Mouse (Mus musculus) MEL (cell line): ENCODE data around the gene Rtl3.

Experiments
- CTCF ChIP-seq, 3 experiments: IDR thresholded peaks in 2 of 3; conservative IDR thresholded peaks in 1 of 3; 2 replicates each; pipeline ENCODE4 v1.5.1; 2011 to 2012; ENCODE audit warnings: low read length in 3 of 3, low read depth in 2 of 3, mild to moderate bottlenecking in 2 of 3, improper control_type of control experiment in 1 of 3, inconsistent platforms in 1 of 3, mixed read lengths in 1 of 3, moderate library complexity in 1 of 3; ENCODE audit not compliant: control insufficient read depth in 1 of 3, insufficient read depth in 1 of 3, poor library complexity in 1 of 3, severe bottlenecking in 1 of 3
- E2F4 ChIP-seq: IDR thresholded peaks from 2 replicates; pipeline ENCODE4 v1.6.1; 2011; ENCODE audit warnings: low read depth, low read length, improper control_type of control experiment, borderline replicate concordance
- ELF1 ChIP-seq: IDR thresholded peaks from 2 replicates; pipeline ENCODE4 v1.6.1; 2014; ENCODE audit warnings: low read depth, mild to moderate bottlenecking, inconsistent platforms, low read length, improper control_type of control experiment, moderate library complexity
- EP300 ChIP-seq, 2 experiments: IDR thresholded peaks; 2 replicates each; pipeline ENCODE4 v1.6.1; 2011; ENCODE audit warnings: improper control_type of control experiment in 2 of 2, low read length in 2 of 2, low read depth in 1 of 2, mild to moderate bottlenecking in 1 of 2
- ETS1 ChIP-seq: IDR thresholded peaks from 2 replicates; pipeline ENCODE4 v1.6.1; 2012; ENCODE audit warnings: low read depth, mild to moderate bottlenecking, inconsistent platforms, low read length, improper control_type of control experiment, moderate library complexity
- MAFK ChIP-seq: IDR thresholded peaks from 2 replicates; pipeline ENCODE4 v1.6.1; 2011; ENCODE audit warnings: low read depth, mild to moderate bottlenecking, low read length, improper control_type of control experiment, borderline replicate concordance
- POLR2A ChIP-seq, 2 experiments: IDR thresholded peaks; 2 replicates each; pipeline ENCODE4 v1.6.1; 2011 to 2012; ENCODE audit warnings: low read length in 2 of 2, mild to moderate bottlenecking in 2 of 2, control low read depth in 1 of 2, improper control_type of control experiment in 1 of 2, low read depth in 1 of 2, moderate library complexity in 1 of 2; ENCODE audit not compliant: control insufficient read depth in 1 of 2, insufficient read depth in 1 of 2, poor library complexity in 1 of 2
- RAD21 ChIP-seq: IDR thresholded peaks from 2 replicates; pipeline ENCODE4 v1.6.1; 2011; ENCODE audit warnings: mild to moderate bottlenecking, low read depth, low read length, improper control_type of control experiment
- SMC3 ChIP-seq: IDR thresholded peaks from 2 replicates; pipeline ENCODE4 v1.6.1; 2011; ENCODE audit warnings: low read depth, low read length, improper control_type of control experiment
- ZC3H11A ChIP-seq: IDR thresholded peaks from 2 replicates; pipeline ENCODE4 v1.6.1; 2012; ENCODE audit warnings: low read depth, mild to moderate bottlenecking, inconsistent platforms, low read length, improper control_type of control experiment
- ZMIZ1 ChIP-seq: IDR thresholded peaks from 2 replicates; pipeline ENCODE4 v1.6.1; 2012; ENCODE audit warnings: low read depth, mild to moderate bottlenecking, inconsistent platforms, low read length, improper control_type of control experiment, moderate library complexity

GRCm38 (mm10) chrX:106809560-106810226 lies 30.8 kb downstream of the Rtl3 start:
- TF ChIP-seq ZMIZ1, result no peak
- TF ChIP-seq CTCF (IDR thresholded peaks at IDR 0.05 in 2 of 3, conservative IDR thresholded peaks at IDR 0.05 in 1 of 3; ENCODE audit: control insufficient read depth in 1 of 3, insufficient read depth in 1 of 3, low read depth in 2 of 3, low read length in 3 of 3, poor library complexity in 1 of 3, severe bottlenecking in 1 of 3), result no peak
- no peak for TF ChIP-seq EP300 (IDR thresholded peaks at IDR 0.05; ENCODE audit: low read depth in 1 of 2, low read length in 2 of 2)
- no peak for TF ChIP-seq RAD21
- no peak for TF ChIP-seq E2F4
- TF ChIP-seq POLR2A (IDR thresholded peaks at IDR 0.05; ENCODE audit: control insufficient read depth in 1 of 2, insufficient read depth in 1 of 2, low read depth in 1 of 2, low read length in 2 of 2, poor library complexity in 1 of 2), result no peak
- no peak for TF ChIP-seq ELF1
- no peak for TF ChIP-seq SMC3
- TF ChIP-seq MAFK, result no peak
- TF ChIP-seq ETS1, result no peak
- TF ChIP-seq ZC3H11A, result no peak
